Mouse (Mus musculus) cerebellum, adult 2 months (tissue): ENCODE measurements at regions not wholly inside any gene's neighbourhood (a gene's known extent, or its start where the extent isn't known, plus 50 kb on each side); places are given as distances from the start of the nearest gene placed in this dataset.

Source experiments
- CTCF ChIP-seq: fragments of 200-500 bp; IDR thresholded peaks from 2 replicates; pipeline ENCODE4 v1.5.1; 2011; ENCODE audit warnings: low read depth, mild to moderate bottlenecking, control low read depth, low read length, moderate library complexity, borderline replicate concordance; ENCODE audit not compliant: insufficient read depth
- POLR2A ChIP-seq: fragments of 200-500 bp; IDR thresholded peaks from 2 replicates; pipeline ENCODE4 v1.6.1; 2011; ENCODE audit warnings: low read length, control low read depth, borderline replicate concordance; ENCODE audit not compliant: insufficient read depth

GRCm38 (mm10) chr6:99818486-99818885 is 92.3 kb upstream of the Prok2 start:
- TF ChIP-seq CTCF (no peak), POLR2A (no peak)
